Mouse (Mus musculus): ENCODE measurements at regions not wholly inside any gene's neighbourhood (a gene's known extent, or its start where the extent isn't known, plus 50 kb on each side); places are given as distances from the start of the nearest gene placed in this dataset.

DNA sequence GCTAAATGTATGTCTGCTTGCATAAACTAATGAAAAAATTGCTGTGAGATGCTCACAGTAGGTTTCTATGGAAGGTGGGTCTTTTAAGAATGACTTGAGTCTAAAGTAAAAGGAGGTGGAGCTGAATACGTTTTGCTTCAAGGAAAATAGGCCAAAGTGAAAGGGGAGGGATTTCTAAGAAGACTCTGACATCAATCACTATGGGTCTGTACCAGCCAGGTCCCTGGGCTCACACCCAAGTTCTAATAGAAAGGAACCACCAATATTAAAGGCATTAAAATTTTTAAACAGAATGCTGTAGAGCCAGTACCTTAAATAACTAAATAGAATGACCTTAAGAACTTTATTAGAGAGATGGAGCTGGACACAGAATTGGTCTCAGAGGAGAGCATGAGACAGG is 190.1 kb downstream of the Nuf2 start:
- no peak for TF ChIP-seq CTCF (IDR thresholded peaks at IDR 0.05; ENCODE audit: control insufficient read depth, insufficient read depth, insufficient replicate concordance, low read depth, low read length)
- no peak for TF ChIP-seq POLR2A (IDR thresholded peaks at IDR 0.05; ENCODE audit: control insufficient read depth, low read depth, low read length)

Measured in testis, adult 2 months (tissue).